Mouse (Mus musculus) sigmoid colon, adult 10 weeks (tissue): ENCODE measurements around the gene D10Wsu102e. TPM values are rescaled to one million over a fixed set of nuclear protein-coding genes. Genes with fewer than 3 reads are reported as not detected.

ENCODE experiments used
- polyA plus RNA-seq: library from polyadenylated mRNA; stranded (reverse); fragments of 350-450 nt; fragmentation: Illumina TruSeq; extraction: RNeasy Lipid Tissue Mini Kit (QIAGEN cat#74804); gene quantifications from one replicate; pipeline ENCODE4 v1.2.3, GENCODE M21; 2014; ENCODE audit warnings: low read depth, low replicate concordance

The D10Wsu102e gene
- polyA plus RNA-seq = 0.95 TPM

GRCm38 (mm10) chr10:83359956-83360355 is at the start of gene D10Wsu102e:
TSS of gene D10Wsu102e (plus strand) at chr10:83360221.

GRCm38 (mm10) chr10:83337159-83337951 is 22.7 kb upstream of the D10Wsu102e start, which contains the start of gene Slc41a2:
TSS of gene Slc41a2 (minus strand) at chr10:83337882.

GRCm38 (mm10) chr10:83533910-83534283 is 173.9 kb downstream of the D10Wsu102e start, which contains the start of gene Aldh1l2:
TSS of gene Aldh1l2 (minus strand) at chr10:83534140.

Other genes with a start within 250 kb of the D10Wsu102e start
- gene Slc41a2, start 22.3 kb upstream of the D10Wsu102e start, polyA plus RNA-seq = 20.3 TPM
- 1.9 TPM for gene Aldh1l2, start 173.9 kb downstream of the D10Wsu102e start, polyA plus RNA-seq
- gene Washc4, start 183.5 kb downstream of the D10Wsu102e start, polyA plus RNA-seq = 50.9 TPM